8 mouse cellular contexts compared by ENCODE assay signal in genomic region chr17:17449441-17449770, GRCm38 (mm10). TPM values are rescaled to one million over a fixed set of nuclear protein-coding genes. Genes with fewer than 3 reads are reported as not detected.
A peak's percentile ranks its signal among the peaks of the same experiment; 100 is the strongest.
DNase-seq lines count a peak whose midpoint lies in the region; ATAC-seq lines count a peak whose summit lies in the region.

No protein-coding gene starts in this region.

- peak overlapping the region; percentile 58 for H3K4me2 ChIP-seq in forebrain, embryonic 13.5 days
- peak overlapping the region; percentile 63 for H3K4me2 ChIP-seq in intestine, embryonic 15.5 days (replicated peaks)
- peak overlapping the region; percentile 57 for H3K4me2 ChIP-seq in lung, embryonic 15.5 days
- H3K4me2 ChIP-seq in stomach, embryonic 16.5 days (ENCODE audit: low read depth, low read length), result peak overlapping the region; percentile 54

- peaks cover 23% of the 10 kb centered on the region for H3K4me1 ChIP-seq in forebrain, embryonic 13.5 days
- peaks cover 6% of the 10 kb centered on the region; the same call in 1 of the 2 replicates for H3K4me1 ChIP-seq in intestine, embryonic 15.5 days (replicated peaks)
- H3K4me1 ChIP-seq in lung, embryonic 15.5 days, result peaks cover 7% of the 10 kb centered on the region; the same call in 1 of the 2 replicates
- 0 out of 2 replicates have a peak, but pooled peaks cover 4% of the 10 kb centered on the region for H3K4me1 ChIP-seq in stomach, embryonic 16.5 days (ENCODE audit: control insufficient read depth, insufficient read depth, low read length)

- peak; percentile 45; the same call in 1 of the 2 replicates for ATAC-seq in forebrain, embryonic 13.5 days
- no peak for ATAC-seq in intestine, embryonic 15.5 days
- ATAC-seq in lung, embryonic 15.5 days (ENCODE audit: borderline replicate concordance, extremely low read depth, low FRiP score, low TSS enrichment), result no peak
- ATAC-seq in stomach, embryonic 16.5 days (ENCODE audit: insufficient read depth, low FRiP score), result no peak

- H3K4me3 ChIP-seq in forebrain, embryonic 13.5 days, result peak overlapping the region; percentile 33
- no peak overlapping the region for H3K4me3 ChIP-seq in intestine, embryonic 15.5 days (replicated peaks)
- peak overlapping the region; percentile 35 for H3K4me3 ChIP-seq in lung, embryonic 15.5 days
- peak overlapping the region; percentile 39 for H3K4me3 ChIP-seq in stomach, embryonic 16.5 days (replicated peaks; ENCODE audit: low read length)

- H3K9me3 ChIP-seq in forebrain, embryonic 13.5 days (replicated peaks), result no peaks in the 10 kb centered on the region
- no peaks in the 10 kb centered on the region for H3K9me3 ChIP-seq in intestine, embryonic 15.5 days
- no peaks in the 10 kb centered on the region for H3K9me3 ChIP-seq in lung, embryonic 15.5 days
- no peaks in the 10 kb centered on the region for H3K9me3 ChIP-seq in stomach, embryonic 16.5 days (replicated peaks; ENCODE audit: control insufficient read depth, low read length)

- DNase-seq in cerebellum, postnatal 25 days, result peak; percentile 10
- no peak for DNase-seq in cerebellum, postnatal 4 days (ENCODE audit: low spot score in 2 of 2)
- peak; percentile 48 for DNase-seq in NIH3T3 (ENCODE audit: low read depth)
- no peak for DNase-seq in ovary, adult 18-20 months (ENCODE audit: low spot score)

- H3K36me3 ChIP-seq in forebrain, embryonic 13.5 days (ENCODE audit: poor library complexity, severe bottlenecking), result peaks cover 14% of the 10 kb centered on the region; the same call in 1 of the 2 replicates
- no peaks in the 10 kb centered on the region for H3K36me3 ChIP-seq in intestine, embryonic 15.5 days
- H3K36me3 ChIP-seq in lung, embryonic 15.5 days, result no peaks in the 10 kb centered on the region
- H3K36me3 ChIP-seq in stomach, embryonic 16.5 days (ENCODE audit: control insufficient read depth, insufficient read depth, low read length), result no peaks in the 10 kb centered on the region

- peak overlapping the region; percentile 65 for H3K9ac ChIP-seq in forebrain, embryonic 13.5 days
- no peak overlapping the region for H3K9ac ChIP-seq in intestine, embryonic 15.5 days
- H3K9ac ChIP-seq in lung, embryonic 15.5 days, result no peak overlapping the region
- H3K9ac ChIP-seq in stomach, embryonic 16.5 days (ENCODE audit: low read length), result no peak overlapping the region

- H3K27ac ChIP-seq in forebrain, embryonic 13.5 days, result peak overlapping the region; percentile 81
- H3K27ac ChIP-seq in intestine, embryonic 15.5 days, result no peak overlapping the region
- no peak overlapping the region for H3K27ac ChIP-seq in lung, embryonic 15.5 days
- H3K27ac ChIP-seq in stomach, embryonic 16.5 days (ENCODE audit: low read length), result peak overlapping the region; percentile 17; the same call in 1 of the 2 replicates

- WGBS in forebrain, embryonic 13.5 days, result 3% methylated on average over 5 of the region's 5 CpGs
- 16% methylated on average over 5 of the region's 5 CpGs for WGBS in intestine, embryonic 15.5 days
- 19% methylated on average over 5 of the region's 5 CpGs for WGBS in lung, embryonic 15.5 days
- WGBS in stomach, embryonic 16.5 days, result 6% methylated on average over 5 of the region's 5 CpGs

- no peaks in the 10 kb centered on the region for H3K27me3 ChIP-seq in forebrain, embryonic 13.5 days
- no peaks in the 10 kb centered on the region for H3K27me3 ChIP-seq in intestine, embryonic 15.5 days (replicated peaks)
- H3K27me3 ChIP-seq in lung, embryonic 15.5 days, result no peaks in the 10 kb centered on the region
- no peaks in the 10 kb centered on the region for H3K27me3 ChIP-seq in stomach, embryonic 16.5 days (ENCODE audit: control insufficient read depth, insufficient read depth, low read length)

RNA-seq across cellular contexts. Expression of gene Lix1, which starts 46.9 kb away (rescaled TPM):
- 57.7 and 59.1 TPM in 2 replicates for polyA plus RNA-seq in forebrain, embryonic 13.5 days (2015; fragmentation: Nextera tagmentation; extraction: Ambion mirVana)
- 4.2 and 4.7 TPM in 2 replicates for polyA plus RNA-seq in intestine, embryonic 15.5 days (2015; fragmentation: Nextera tagmentation; extraction: Ambion mirVana)
- 0.52 and 1.1 TPM in 2 replicates for polyA plus RNA-seq in lung, embryonic 15.5 days (2015; fragmentation: Nextera tagmentation; extraction: Ambion mirVana)
- 4.9 and 5.9 TPM in 2 replicates for polyA plus RNA-seq in stomach, embryonic 16.5 days (2015; fragmentation: Nextera tagmentation; extraction: Ambion mirVana)

Comparison
In these comparisons a context has a peak if more than half of its experiments do, and no peak if none do; other contexts are left out.
1. DNase-seq: peak in cerebellum, postnatal 25 days (2 of 2) and NIH3T3 (single experiment); none in cerebellum, postnatal 4 days (0 of 2) and ovary, adult 18-20 months (single experiment).
2. H3K27ac ChIP-seq: peak in forebrain, embryonic 13.5 days (single experiment) and stomach, embryonic 16.5 days (single experiment); none in intestine, embryonic 15.5 days (single experiment) and lung, embryonic 15.5 days (single experiment).
3. Peak in every context shown above with its lines, with median percentiles within 50 percentile points of each other: H3K4me2 ChIP-seq.